Mouse (Mus musculus): ENCODE measurements around the gene Tenm2. TPM values are rescaled to one million over a fixed set of nuclear protein-coding genes. Genes with fewer than 3 reads are reported as not detected.

Gene Tenm2
- polyA plus RNA-seq, 1 experiment: not detected

DNA sequence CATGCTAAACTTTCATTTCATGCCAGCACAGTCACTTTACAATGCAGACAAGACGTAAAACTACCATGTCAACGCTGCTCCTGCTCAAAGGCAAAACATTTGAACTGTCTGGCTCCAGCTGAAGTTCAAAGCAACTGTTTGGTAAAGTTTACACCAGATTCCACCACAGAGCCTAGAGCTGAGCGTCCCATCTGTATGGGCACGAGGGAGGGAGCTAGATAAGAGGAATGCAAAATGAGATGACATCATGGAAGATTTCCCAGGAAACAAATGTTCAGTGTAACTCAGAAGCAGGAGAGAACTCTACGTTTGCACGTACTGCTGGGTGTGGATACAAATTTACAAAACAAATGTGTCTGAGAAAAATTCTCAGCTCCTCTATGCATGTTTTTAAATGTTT, 600.7 kb downstream of the Tenm2 start:
- Histone ChIP-seq H3K27ac (ENCODE audit: control insufficient read depth, insufficient read depth, low read depth, low read length, poor library complexity) (no peak overlapping the region), H3K4me3 (replicated peaks; ENCODE audit: control insufficient read depth, low read depth, low read length) (no peak overlapping the region), H3K4me1 (ENCODE audit: control insufficient read depth, insufficient read depth, low read length) (no peaks in the 10 kb centered on the region)
- WGBS: 42% methylated on average over 6 of the region's 6 CpGs
- TF ChIP-seq CTCF (IDR thresholded peaks at IDR 0.05; ENCODE audit: control insufficient read depth, insufficient read depth, low read length): no peak
- no peak for TF ChIP-seq POLR2A (IDR thresholded peaks at IDR 0.05; ENCODE audit: borderline replicate concordance, control insufficient read depth, low read depth, low read length)

GRCm38 (mm10) chr11:36632201-36632600, 603.6 kb downstream of the Tenm2 start:
- no peaks in the 10 kb centered on the region for H3K4me1 ChIP-seq (ENCODE audit: control insufficient read depth, insufficient read depth, low read length)
- TF ChIP-seq CTCF (IDR thresholded peaks at IDR 0.05; ENCODE audit: control insufficient read depth, insufficient read depth, low read length) (no peak), POLR2A (IDR thresholded peaks at IDR 0.05; ENCODE audit: borderline replicate concordance, control insufficient read depth, low read depth, low read length) (no peak)
- no peak overlapping the region for H3K4me3 ChIP-seq (replicated peaks; ENCODE audit: control insufficient read depth, low read depth, low read length)
- H3K27ac ChIP-seq (ENCODE audit: control insufficient read depth, insufficient read depth, low read depth, low read length, poor library complexity): no peak overlapping the region

DNA sequence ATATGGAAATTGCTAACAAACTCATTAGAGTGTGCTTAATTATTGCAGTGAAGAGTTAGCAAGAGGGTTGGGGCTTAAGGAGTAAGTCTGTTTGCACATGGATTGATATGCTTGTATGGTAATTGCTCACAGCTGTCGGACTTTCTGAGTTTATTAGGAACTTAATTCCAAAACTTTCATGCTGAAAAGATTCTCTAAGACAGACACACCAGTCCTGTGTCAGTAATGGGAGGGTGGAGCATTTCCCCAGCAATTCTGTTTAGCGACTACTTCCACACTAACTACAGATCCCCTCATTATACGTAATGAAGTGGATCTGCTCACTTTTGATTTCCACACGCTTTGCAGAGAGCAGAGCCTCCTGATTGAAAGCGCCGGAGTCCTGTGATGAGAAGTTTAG, 622.0 kb downstream of the Tenm2 start:
- Histone ChIP-seq H3K27ac (ENCODE audit: control insufficient read depth, insufficient read depth, low read depth, low read length, poor library complexity) (no peak overlapping the region), H3K4me3 (replicated peaks; ENCODE audit: control insufficient read depth, low read depth, low read length) (no peak overlapping the region), H3K4me1 (ENCODE audit: control insufficient read depth, insufficient read depth, low read length) (no peaks in the 10 kb centered on the region)
- no peak for TF ChIP-seq CTCF (IDR thresholded peaks at IDR 0.05; ENCODE audit: control insufficient read depth, insufficient read depth, low read length)
- TF ChIP-seq POLR2A (IDR thresholded peaks at IDR 0.05; ENCODE audit: borderline replicate concordance, control insufficient read depth, low read depth, low read length): no peak
- 75% methylated on average over 6 of the region's 6 CpGs for WGBS

- TF ChIP-seq CTCF (IDR thresholded peaks at IDR 0.05; ENCODE audit: control insufficient read depth, insufficient read depth, low read length) (no peak), POLR2A (IDR thresholded peaks at IDR 0.05; ENCODE audit: borderline replicate concordance, control insufficient read depth, low read depth, low read length) (no peak)
These were observed 630.9 kb downstream of the Tenm2 start for GRCm38 (mm10) chr11:36604815-36605382.

DNA sequence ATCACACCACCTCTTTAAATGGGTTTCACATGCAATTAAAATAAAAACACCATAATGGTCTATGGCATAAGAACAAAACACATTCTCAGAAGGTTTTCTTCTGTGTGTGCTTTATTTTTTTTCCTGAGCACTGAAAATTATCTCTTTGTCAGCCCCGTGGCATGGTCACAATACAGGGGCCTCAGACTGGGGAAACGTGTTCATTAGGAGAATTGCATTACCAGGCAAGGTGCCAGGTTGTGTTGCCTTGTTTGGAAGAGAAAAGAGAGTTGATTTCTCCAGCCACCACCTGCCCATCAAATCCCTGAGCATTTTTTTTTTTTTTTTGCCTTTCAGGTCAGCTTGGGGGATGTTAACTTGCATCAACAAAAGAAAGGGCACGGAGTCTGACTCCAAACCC, 631.5 kb downstream of the Tenm2 start:
- H3K4me1 ChIP-seq (ENCODE audit: control insufficient read depth, insufficient read depth, low read length): no peaks in the 10 kb centered on the region

More at GRCm38 (mm10) chr11:36604815-36605382, 630.9 kb downstream of the Tenm2 start:
- Histone ChIP-seq H3K27ac (ENCODE audit: control insufficient read depth, insufficient read depth, low read depth, low read length, poor library complexity) (no peak overlapping the region), H3K4me1 (ENCODE audit: control insufficient read depth, insufficient read depth, low read length) (no peaks in the 10 kb centered on the region), H3K4me3 (replicated peaks; ENCODE audit: control insufficient read depth, low read depth, low read length) (no peak overlapping the region)
- 30% methylated on average over 8 of the region's 8 CpGs for WGBS

GRCm38 (mm10) chr11:36592471-36592870, 643.3 kb downstream of the Tenm2 start:
- TF ChIP-seq POLR2A (IDR thresholded peaks at IDR 0.05; ENCODE audit: borderline replicate concordance, control insufficient read depth, low read depth, low read length): no peak
- TF ChIP-seq CTCF (IDR thresholded peaks at IDR 0.05; ENCODE audit: control insufficient read depth, insufficient read depth, low read length): no peak

More for the DNA sequence above, 631.5 kb downstream of the Tenm2 start:
- TF ChIP-seq CTCF (IDR thresholded peaks at IDR 0.05; ENCODE audit: control insufficient read depth, insufficient read depth, low read length) (no peak), POLR2A (IDR thresholded peaks at IDR 0.05; ENCODE audit: borderline replicate concordance, control insufficient read depth, low read depth, low read length) (no peak)
- Histone ChIP-seq H3K4me3 (replicated peaks; ENCODE audit: control insufficient read depth, low read depth, low read length) (no peak overlapping the region), H3K27ac (ENCODE audit: control insufficient read depth, insufficient read depth, low read depth, low read length, poor library complexity) (no peak overlapping the region)
- 49% methylated on average over 3 of the region's 3 CpGs for WGBS

DNA sequence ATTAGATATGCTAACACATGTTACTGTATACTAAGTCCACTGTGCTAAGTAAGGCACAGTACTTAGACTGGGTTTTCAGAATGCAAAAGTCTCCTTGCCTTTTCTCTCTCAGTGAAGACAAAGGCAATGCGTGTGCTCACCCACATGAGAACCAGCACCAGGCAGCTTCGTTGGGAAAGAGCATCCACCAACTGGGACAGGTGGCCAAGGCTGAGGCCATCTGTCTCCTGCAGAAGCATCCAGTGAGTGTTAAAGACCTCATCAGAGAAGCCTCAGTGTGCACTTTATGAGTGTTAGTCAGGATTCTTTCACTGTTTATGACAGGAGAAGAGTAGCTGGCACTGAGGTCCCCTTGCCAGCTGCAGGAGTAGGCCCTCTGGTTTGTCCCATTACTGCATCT, 669.6 kb downstream of the Tenm2 start:
- TF ChIP-seq POLR2A (IDR thresholded peaks at IDR 0.05; ENCODE audit: borderline replicate concordance, control insufficient read depth, low read depth, low read length) (no peak), CTCF (IDR thresholded peaks at IDR 0.05; ENCODE audit: control insufficient read depth, insufficient read depth, low read length) (no peak)
- Histone ChIP-seq H3K4me1 (ENCODE audit: control insufficient read depth, insufficient read depth, low read length) (no peaks in the 10 kb centered on the region), H3K27ac (ENCODE audit: control insufficient read depth, insufficient read depth, low read depth, low read length, poor library complexity) (no peak overlapping the region), H3K4me3 (replicated peaks; ENCODE audit: control insufficient read depth, low read depth, low read length) (no peak overlapping the region)
- 66% methylated on average over 2 of the region's 2 CpGs for WGBS

More at GRCm38 (mm10) chr11:36592471-36592870, 643.3 kb downstream of the Tenm2 start:
- WGBS: 65% methylated on average over 1 of the region's 1 CpGs
- Histone ChIP-seq H3K4me3 (replicated peaks; ENCODE audit: control insufficient read depth, low read depth, low read length) (no peak overlapping the region), H3K4me1 (ENCODE audit: control insufficient read depth, insufficient read depth, low read length) (no peaks in the 10 kb centered on the region), H3K27ac (ENCODE audit: control insufficient read depth, insufficient read depth, low read depth, low read length, poor library complexity) (no peak overlapping the region)

GRCm38 (mm10) chr11:36562851-36563250, 672.9 kb downstream of the Tenm2 start:
- no peaks in the 10 kb centered on the region for H3K4me1 ChIP-seq (ENCODE audit: control insufficient read depth, insufficient read depth, low read length)
- H3K4me3 ChIP-seq (replicated peaks; ENCODE audit: control insufficient read depth, low read depth, low read length): no peak overlapping the region
- TF ChIP-seq POLR2A (IDR thresholded peaks at IDR 0.05; ENCODE audit: borderline replicate concordance, control insufficient read depth, low read depth, low read length): no peak
- no peak for TF ChIP-seq CTCF (IDR thresholded peaks at IDR 0.05; ENCODE audit: control insufficient read depth, insufficient read depth, low read length)
- WGBS: 61% methylated on average over 3 of the region's 3 CpGs
- no peak overlapping the region for H3K27ac ChIP-seq (ENCODE audit: control insufficient read depth, insufficient read depth, low read depth, low read length, poor library complexity)

All from bone marrow, adult 2 months (tissue).